Mouse (Mus musculus) MEL (cell line): ENCODE results near the gene Ccdc186. TPM values are rescaled to one million over a fixed set of nuclear protein-coding genes. Genes with fewer than 3 reads are reported as not detected.

ENCODE experiments used
- DNase-seq: peaks from one replicate; pipeline ENCODE4 v3.0.0; 2011; ENCODE audit warnings: low read depth, low spot score
- H3K27ac ChIP-seq: 2 replicates; pipeline ENCODE4 v1.5.1; 2012; ENCODE audit warnings: low read depth, mild to moderate bottlenecking, control low read depth, low read length, moderate library complexity; ENCODE audit not compliant: control insufficient read depth
- H3K27me3 ChIP-seq, 2 experiments: fragments of 150-350 bp in 1 of 2; sonication (generic) in 1 of 2; 2 replicates each; pipeline ENCODE4 v1.6.1; 2012; ENCODE audit warnings: low read length in 2 of 2, mild to moderate bottlenecking in 2 of 2, improper control_type of control experiment in 1 of 2, moderate library complexity in 1 of 2; ENCODE audit not compliant: insufficient read depth in 2 of 2, control insufficient read depth in 1 of 2
- H3K36me3 ChIP-seq, 2 experiments: 2 replicates each; pipeline ENCODE4 v1.6.1; 2012 to 2014; ENCODE audit warnings: low read length in 2 of 2, improper control_type of control experiment in 1 of 2, inconsistent platforms in 1 of 2, mild to moderate bottlenecking in 1 of 2; ENCODE audit not compliant: insufficient read depth in 2 of 2, control insufficient read depth in 1 of 2
- H3K4me1 ChIP-seq, 2 experiments: fragments of 150-350 bp in 1 of 2; sonication (generic) in 1 of 2; 2 replicates each; pipeline ENCODE4 v1.6.1; 2012; ENCODE audit warnings: low read length in 2 of 2, improper control_type of control experiment in 1 of 2, mild to moderate bottlenecking in 1 of 2; ENCODE audit not compliant: insufficient read depth in 2 of 2, control insufficient read depth in 1 of 2
- H3K4me3 ChIP-seq, 2 experiments: fragments of 150-350 bp in 1 of 2; sonication (generic) in 1 of 2; 2 replicates each; pipeline ENCODE4 v1.5.1; 2012; ENCODE audit warnings: low read depth in 2 of 2, low read length in 2 of 2, mild to moderate bottlenecking in 2 of 2, moderate library complexity in 2 of 2, control low read depth in 1 of 2, improper control_type of control experiment in 1 of 2; ENCODE audit not compliant: control insufficient read depth in 1 of 2, insufficient read depth in 1 of 2
- H3K79me2 ChIP-seq: 2 replicates; pipeline ENCODE4 v1.6.1; 2012; ENCODE audit warnings: mild to moderate bottlenecking, low read length, moderate library complexity; ENCODE audit not compliant: control insufficient read depth, poor library complexity, insufficient read depth
- H3K9ac ChIP-seq: 2 replicates; pipeline ENCODE4 v1.6.1; 2012; ENCODE audit warnings: low read depth, mild to moderate bottlenecking, control low read depth, low read length, moderate library complexity; ENCODE audit not compliant: control insufficient read depth, poor library complexity, severe bottlenecking
- H3K9me3 ChIP-seq: fragments of 150-350 bp; sonication (generic); replicated peaks from 2 replicates; pipeline ENCODE4 v1.6.1; 2012; ENCODE audit warnings: mild to moderate bottlenecking, low read length, improper control_type of control experiment, moderate library complexity; ENCODE audit not compliant: insufficient read depth
- BHLHE40 ChIP-seq: IDR thresholded peaks from 2 replicates; pipeline ENCODE4 v1.6.1; 2012; ENCODE audit warnings: low read depth, mild to moderate bottlenecking, inconsistent platforms, low read length, improper control_type of control experiment, borderline replicate concordance
- CHD1 ChIP-seq: IDR thresholded peaks from 2 replicates; pipeline ENCODE4 v1.6.1; 2012; ENCODE audit warnings: low read depth, mild to moderate bottlenecking, inconsistent platforms, low read length, improper control_type of control experiment
- CHD2 ChIP-seq: IDR thresholded peaks from 2 replicates; pipeline ENCODE4 v1.6.1; 2011; ENCODE audit warnings: low read length, improper control_type of control experiment
- ELF1 ChIP-seq: IDR thresholded peaks from 2 replicates; pipeline ENCODE4 v1.6.1; 2014; ENCODE audit warnings: low read depth, mild to moderate bottlenecking, inconsistent platforms, low read length, improper control_type of control experiment, moderate library complexity
- EP300 ChIP-seq, 2 experiments: IDR thresholded peaks; 2 replicates each; pipeline ENCODE4 v1.6.1; 2011; ENCODE audit warnings: improper control_type of control experiment in 2 of 2, low read length in 2 of 2, low read depth in 1 of 2, mild to moderate bottlenecking in 1 of 2
- ETS1 ChIP-seq: IDR thresholded peaks from 2 replicates; pipeline ENCODE4 v1.6.1; 2012; ENCODE audit warnings: low read depth, mild to moderate bottlenecking, inconsistent platforms, low read length, improper control_type of control experiment, moderate library complexity
- GABPA ChIP-seq: IDR thresholded peaks from 2 replicates; pipeline ENCODE4 v1.6.1; 2012; ENCODE audit warnings: low read depth, mild to moderate bottlenecking, inconsistent platforms, low read length, improper control_type of control experiment, moderate library complexity
- GATA1 ChIP-seq: IDR thresholded peaks from 2 replicates; pipeline ENCODE4 v1.6.1; 2011; ENCODE audit warnings: low read depth, low read length, improper control_type of control experiment
- HCFC1 ChIP-seq: IDR thresholded peaks from 2 replicates; pipeline ENCODE4 v1.6.1; 2012; ENCODE audit warnings: low read depth, mild to moderate bottlenecking, inconsistent platforms, low read length, improper control_type of control experiment, moderate library complexity
- JUND ChIP-seq: IDR thresholded peaks from 2 replicates; pipeline ENCODE4 v1.6.1; 2011; ENCODE audit warnings: low read depth, mild to moderate bottlenecking, improper control_type of control experiment, low read length
- MAFK ChIP-seq: IDR thresholded peaks from 2 replicates; pipeline ENCODE4 v1.6.1; 2011; ENCODE audit warnings: low read depth, mild to moderate bottlenecking, low read length, improper control_type of control experiment, borderline replicate concordance
- MAX ChIP-seq: IDR thresholded peaks from 2 replicates; pipeline ENCODE4 v1.6.1; 2011; ENCODE audit warnings: low read length, improper control_type of control experiment
- MAZ ChIP-seq: IDR thresholded peaks from 2 replicates; pipeline ENCODE4 v1.6.1; 2012; ENCODE audit warnings: low read depth, mild to moderate bottlenecking, inconsistent platforms, low read length, improper control_type of control experiment
- MEF2A ChIP-seq: IDR thresholded peaks from 2 replicates; pipeline ENCODE4 v1.6.1; 2014; ENCODE audit warnings: low read depth, mild to moderate bottlenecking, inconsistent platforms, low read length, improper control_type of control experiment; ENCODE audit not compliant: poor library complexity, insufficient replicate concordance, severe bottlenecking; ENCODE audit errors: extremely low read depth
- MXI1 ChIP-seq: IDR thresholded peaks from 2 replicates; pipeline ENCODE4 v1.6.1; 2011; ENCODE audit warnings: mild to moderate bottlenecking, low read depth, low read length, improper control_type of control experiment
- MYB ChIP-seq: IDR thresholded peaks from 2 replicates; pipeline ENCODE4 v1.6.1; 2011; ENCODE audit warnings: mild to moderate bottlenecking, low read depth, low read length, improper control_type of control experiment
- MYC ChIP-seq: IDR thresholded peaks from 2 replicates; pipeline ENCODE4 v1.6.1; 2011; ENCODE audit warnings: low read depth, mild to moderate bottlenecking, low read length, improper control_type of control experiment, moderate library complexity
- NELFE ChIP-seq: IDR thresholded peaks from 2 replicates; pipeline ENCODE4 v1.6.1; 2011; ENCODE audit warnings: low read depth, low read length, improper control_type of control experiment
- POLR2A ChIP-seq, 2 experiments: IDR thresholded peaks; 2 replicates each; pipeline ENCODE4 v1.6.1; 2011 to 2012; ENCODE audit warnings: low read length in 2 of 2, mild to moderate bottlenecking in 2 of 2, control low read depth in 1 of 2, improper control_type of control experiment in 1 of 2, low read depth in 1 of 2, moderate library complexity in 1 of 2; ENCODE audit not compliant: control insufficient read depth in 1 of 2, insufficient read depth in 1 of 2, poor library complexity in 1 of 2
- POLR2AphosphoS2 ChIP-seq: IDR thresholded peaks from 2 replicates; pipeline ENCODE4 v1.6.1; 2011; ENCODE audit warnings: low read length, improper control_type of control experiment
- RCOR1 ChIP-seq: IDR thresholded peaks from 2 replicates; pipeline ENCODE4 v1.6.1; 2012; ENCODE audit warnings: low read depth, mild to moderate bottlenecking, inconsistent platforms, low read length, improper control_type of control experiment
- SIN3A ChIP-seq: IDR thresholded peaks from 2 replicates; pipeline ENCODE4 v1.6.1; 2012; ENCODE audit warnings: low read length, improper control_type of control experiment, inconsistent platforms
- TAL1 ChIP-seq: IDR thresholded peaks from 2 replicates; pipeline ENCODE4 v1.6.1; 2012; ENCODE audit warnings: mild to moderate bottlenecking, inconsistent platforms, low read length, moderate library complexity, mixed read lengths
- TBP ChIP-seq: IDR thresholded peaks from 2 replicates; pipeline ENCODE4 v1.8.0; 2011; ENCODE audit warnings: low read depth, low read length, improper control_type of control experiment
- TCF12 ChIP-seq: IDR thresholded peaks from 2 replicates; pipeline ENCODE4 v1.6.1; 2014; ENCODE audit warnings: low read depth, mild to moderate bottlenecking, inconsistent platforms, low read length, improper control_type of control experiment, moderate library complexity
- UBTF ChIP-seq: IDR thresholded peaks from 2 replicates; pipeline ENCODE4 v1.6.1; 2012; ENCODE audit warnings: low read depth, mild to moderate bottlenecking, inconsistent platforms, low read length, improper control_type of control experiment, moderate library complexity, borderline replicate concordance; ENCODE audit not compliant: insufficient read depth
- USF1 ChIP-seq: IDR thresholded peaks from 2 replicates; pipeline ENCODE4 v1.6.1; 2014; ENCODE audit warnings: low read depth, mild to moderate bottlenecking, inconsistent platforms, low read length, improper control_type of control experiment, moderate library complexity
- USF2 ChIP-seq, 2 experiments: IDR thresholded peaks; 2 replicates each; pipeline ENCODE4 v1.6.1; 2011 to 2012; ENCODE audit warnings: improper control_type of control experiment in 2 of 2, low read length in 2 of 2, borderline replicate concordance in 1 of 2, inconsistent platforms in 1 of 2, low read depth in 1 of 2, mild to moderate bottlenecking in 1 of 2; ENCODE audit not compliant: insufficient read depth in 1 of 2
- ZC3H11A ChIP-seq: IDR thresholded peaks from 2 replicates; pipeline ENCODE4 v1.6.1; 2012; ENCODE audit warnings: low read depth, mild to moderate bottlenecking, inconsistent platforms, low read length, improper control_type of control experiment
- ZKSCAN1 ChIP-seq: IDR thresholded peaks from 2 replicates; pipeline ENCODE4 v1.6.1; 2012; ENCODE audit warnings: low read depth, mild to moderate bottlenecking, inconsistent platforms, low read length, improper control_type of control experiment, moderate library complexity
- ZMIZ1 ChIP-seq: IDR thresholded peaks from 2 replicates; pipeline ENCODE4 v1.6.1; 2012; ENCODE audit warnings: low read depth, mild to moderate bottlenecking, inconsistent platforms, low read length, improper control_type of control experiment, moderate library complexity
- ZNF384 ChIP-seq: IDR thresholded peaks from 2 replicates; pipeline ENCODE4 v1.6.1; 2012; ENCODE audit warnings: low read depth, mild to moderate bottlenecking, inconsistent platforms, low read length, improper control_type of control experiment
- polyA plus RNA-seq, 2 experiments: library from polyadenylated mRNA; stranded (reverse) in 1 of 2; unstranded in 1 of 2; fragments of >175 nt in 1 of 2; fragments of >200 nt in 1 of 2; gene quantifications; 2 replicates each; pipeline versions ENCODE4 v1.2.1 to v1.2.4; 2012; ENCODE audit warnings: low replicate concordance in 2 of 2, low read depth in 1 of 2; ENCODE audit not compliant: insufficient read length in 2 of 2, insufficient read depth in 1 of 2, missing spikeins in 1 of 2
- total RNA-seq: library from RNA; depleted of rRNA; stranded (reverse); fragments of 300-350 nt; gene quantifications from 2 replicates; pipeline ENCODE4 v1.2.3, GENCODE M21; 2012

Gene Ccdc186
- total and polyA plus RNA-seq, 3 experiments: 7.9 to 72.2 (median 21.9) TPM

GRCm38 (mm10) chr19:56801656-56802351 is 20.2 kb downstream of the Ccdc186 start:
- H3K9ac ChIP-seq: peak overlapping the region; percentile 35; the same call in 1 of the 2 replicates
- H3K4me1 ChIP-seq: peaks cover 32 to 49% of the 10 kb centered on the region in 2 experiments
- peak; percentile 97 for TF ChIP-seq SIN3A
- no peak for TF ChIP-seq MEF2A
- TF ChIP-seq ZKSCAN1: 0 out of 2 replicates have a peak, but pooled peaks have one; percentile 7
- peak; percentile 100 for TF ChIP-seq TCF12
- TF ChIP-seq EP300 (IDR thresholded peaks at IDR 0.05; ENCODE audit: low read depth in 1 of 2, low read length in 2 of 2): peak; percentile 99
- TF ChIP-seq ZNF384: no peak
- TF ChIP-seq GABPA: no peak
- TF ChIP-seq ZC3H11A: no peak
- TF ChIP-seq USF1: no peak
- TF ChIP-seq CHD2: peak; percentile 47
- TF ChIP-seq POLR2AphosphoS2: 0 out of 2 replicates have a peak, but pooled peaks have one; percentile 15
- TF ChIP-seq MAFK: peak; percentile 85
- no peak for TF ChIP-seq UBTF
- TF ChIP-seq NELFE: peak; percentile 45
- peak; percentile 99 for TF ChIP-seq RCOR1
- TF ChIP-seq ETS1: peak; percentile 99
- TF ChIP-seq MAZ: peak; percentile 58; the same call in 1 of the 2 replicates
- peak; percentile 63; the same call in 1 of the 2 replicates for TF ChIP-seq HCFC1
- TF ChIP-seq MAX: peak; percentile 11; the same call in 1 of the 2 replicates
- TF ChIP-seq JUND: peak; percentile 74
- TF ChIP-seq MYB: peak; percentile 89
- peak in 1 of 2 experiments; percentile 46; a peak in 1 of 4 replicates for TF ChIP-seq POLR2A (IDR thresholded peaks at IDR 0.05; ENCODE audit: control insufficient read depth in 1 of 2, insufficient read depth in 1 of 2, low read depth in 1 of 2, low read length in 2 of 2, poor library complexity in 1 of 2)
- peak; percentile 95 for TF ChIP-seq MXI1
- TF ChIP-seq USF2 (IDR thresholded peaks at IDR 0.05; ENCODE audit: borderline replicate concordance in 1 of 2, insufficient read depth in 1 of 2, low read depth in 1 of 2, low read length in 2 of 2): no peak
- TF ChIP-seq TBP: peak; percentile 75
- TF ChIP-seq BHLHE40: peak; percentile 99
- peak; percentile 94 for TF ChIP-seq MYC
- peak; percentile 65; the same call in 1 of the 2 replicates for TF ChIP-seq ELF1
- TF ChIP-seq GATA1: peak; percentile 100
- TF ChIP-seq TAL1: peak; percentile 97
- peak; percentile 95 for TF ChIP-seq CHD1
- peak; percentile 18; the same call in 1 of the 2 replicates for TF ChIP-seq ZMIZ1
- no peaks in the 10 kb centered on the region for H3K9me3 ChIP-seq
- no peaks in the 10 kb centered on the region for H3K27me3 ChIP-seq
- peak overlapping the region in 1 of 2 experiments; percentile 3; a peak in 1 of 4 replicates for H3K4me3 ChIP-seq
- no peaks in the 10 kb centered on the region; the same call in 1 of the 2 replicates for H3K79me2 ChIP-seq
- H3K27ac ChIP-seq: peak overlapping the region; percentile 96
- H3K36me3 ChIP-seq: peaks cover 14 to 49% of the 10 kb centered on the region in 2 experiments
- peak; percentile 93 for DNase-seq
